Mouse (Mus musculus) ES-E14 (cell line): ENCODE measurements around the gene Dek.

Experiments
- CHD2 ChIP-seq: IDR thresholded peaks from 2 replicates; pipeline ENCODE4 v1.6.1; 2014; ENCODE audit warnings: mild to moderate bottlenecking, low read depth, low read length, inconsistent platforms
- HCFC1 ChIP-seq: IDR thresholded peaks from 2 replicates; pipeline ENCODE4 v1.6.1; 2012; ENCODE audit warnings: low read length, inconsistent platforms, borderline replicate concordance; ENCODE audit not compliant: insufficient read depth
- MAFK ChIP-seq: IDR thresholded peaks from 2 replicates; pipeline ENCODE4 v1.6.1; 2014; ENCODE audit warnings: mild to moderate bottlenecking, low read depth, low read length, inconsistent platforms; ENCODE audit not compliant: insufficient read depth
- ZC3H11A ChIP-seq: IDR thresholded peaks from 2 replicates; pipeline ENCODE4 v1.6.1; 2012; ENCODE audit warnings: low read depth, mild to moderate bottlenecking, inconsistent platforms, low read length, borderline replicate concordance
- ZNF384 ChIP-seq: IDR thresholded peaks from 2 replicates; pipeline ENCODE4 v1.6.1; 2012; ENCODE audit warnings: low read depth, low read length, inconsistent platforms

- TF ChIP-seq HCFC1 (no peak), CHD2 (no peak), ZC3H11A (no peak), ZNF384 (no peak), MAFK (no peak)
Measured at GRCm38 (mm10) chr13:47106580-47106888, 533 bp upstream of the Dek start.
